Mouse (Mus musculus) bone marrow macrophage, adult 2 months (primary cell): Measurements from ENCODE around the gene Krt16.

ENCODE experiments used
- CTCF ChIP-seq: IDR thresholded peaks from 2 replicates; pipeline ENCODE4 v1.5.1; 2012; ENCODE audit warnings: low read depth, mild to moderate bottlenecking, low read length, moderate library complexity
- POLR2A ChIP-seq: IDR thresholded peaks from 2 replicates; pipeline ENCODE4 v1.6.1; 2012; ENCODE audit warnings: mild to moderate bottlenecking, low read depth, low read length, borderline replicate concordance

- no peak for TF ChIP-seq CTCF
- no peak for TF ChIP-seq POLR2A
Observed at GRCm38 (mm10) chr11:100281596-100282544, 33.2 kb upstream of the Krt16 start.
